Mouse (Mus musculus) urinary bladder, postnatal 25 days (tissue): ENCODE data around the gene Sorcs2.

Experiments
- DNase-seq: peaks from one replicate; pipeline ENCODE4 v3.0.0; 2022; ENCODE audit warnings: low spot score

Gene Sorcs2

GRCm38 (mm10) chr5:36128513-36128912, 269.4 kb downstream of the Sorcs2 start:
- no peak for DNase-seq

GRCm38 (mm10) chr5:36124993-36125392, 272.9 kb downstream of the Sorcs2 start:
- no peak for DNase-seq

GRCm38 (mm10) chr5:36122987-36123386, 275.0 kb downstream of the Sorcs2 start:
- DNase-seq = no peak

GRCm38 (mm10) chr5:36120931-36121341, 277.0 kb downstream of the Sorcs2 start:
- DNase-seq = no peak

- no peak for DNase-seq
Measured at GRCm38 (mm10) chr5:36118061-36118460, 279.9 kb downstream of the Sorcs2 start.

- DNase-seq = no peak
Measured at GRCm38 (mm10) chr5:36115519-36115918, 282.4 kb downstream of the Sorcs2 start.

GRCm38 (mm10) chr5:36113696-36114095, 284.2 kb downstream of the Sorcs2 start:
- no peak for DNase-seq

- DNase-seq = no peak
Measured at GRCm38 (mm10) chr5:36112696-36113095, 285.2 kb downstream of the Sorcs2 start.

GRCm38 (mm10) chr5:36111516-36111915, 286.4 kb downstream of the Sorcs2 start:
- DNase-seq = no peak

- DNase-seq = no peak
Measured at GRCm38 (mm10) chr5:36108339-36108887, 289.5 kb downstream of the Sorcs2 start.

- DNase-seq = no peak
Measured at GRCm38 (mm10) chr5:36103483-36103882, 294.5 kb downstream of the Sorcs2 start.

GRCm38 (mm10) chr5:36101129-36101528, 296.8 kb downstream of the Sorcs2 start:
- no peak for DNase-seq

- DNase-seq = no peak
Measured at GRCm38 (mm10) chr5:36100488-36100887, 297.5 kb downstream of the Sorcs2 start.

- no peak for DNase-seq
Measured at GRCm38 (mm10) chr5:36099662-36100061, 298.3 kb downstream of the Sorcs2 start.

- DNase-seq = no peak
Measured at GRCm38 (mm10) chr5:36096046-36096445, 301.9 kb downstream of the Sorcs2 start.

GRCm38 (mm10) chr5:36090036-36090435, 307.9 kb downstream of the Sorcs2 start:
- DNase-seq = no peak

GRCm38 (mm10) chr5:36089243-36089642, 308.7 kb downstream of the Sorcs2 start:
- DNase-seq = no peak

- no peak for DNase-seq
Measured at GRCm38 (mm10) chr5:36086931-36087330, 311.0 kb downstream of the Sorcs2 start.

- no peak for DNase-seq
Measured at GRCm38 (mm10) chr5:36085621-36086020, 312.3 kb downstream of the Sorcs2 start.

- DNase-seq = no peak
Measured at GRCm38 (mm10) chr5:36083869-36084565, 313.9 kb downstream of the Sorcs2 start.

GRCm38 (mm10) chr5:36081021-36081420, 316.9 kb downstream of the Sorcs2 start:
- DNase-seq = no peak

- peak; percentile 26 for DNase-seq
Measured at GRCm38 (mm10) chr5:36075172-36076074, 322.5 kb downstream of the Sorcs2 start.
